Mouse (Mus musculus) thymus, adult 2 months (tissue): ENCODE data around the gene Elovl6.

Experiments used
- CTCF ChIP-seq: fragments of 200-500 bp; IDR thresholded peaks from 2 replicates; pipeline ENCODE4 v1.5.1; 2012; ENCODE audit warnings: mild to moderate bottlenecking, control low read depth, low read length, moderate library complexity, borderline replicate concordance; ENCODE audit not compliant: control insufficient read depth, poor library complexity, insufficient read depth; ENCODE audit errors: extremely low read depth
- POLR2A ChIP-seq: fragments of 200-500 bp; IDR thresholded peaks from 2 replicates; pipeline ENCODE4 v1.6.1; 2012; ENCODE audit warnings: mild to moderate bottlenecking, low read length, control low read depth, moderate library complexity; ENCODE audit not compliant: control insufficient read depth, poor library complexity, insufficient read depth; ENCODE audit errors: extremely low read depth

- TF ChIP-seq CTCF, result no peak
- no peak for TF ChIP-seq POLR2A
These were observed 22.4 kb upstream of the Elovl6 start for GRCm38 (mm10) chr3:129509725-129510124.
